Mouse (Mus musculus): ENCODE results near the gene Fgfr2. TPM values are rescaled to one million over a fixed set of nuclear protein-coding genes. Genes with fewer than 3 reads are reported as not detected.

Gene Fgfr2
- polyA plus RNA-seq, 1 experiment, result 12.0 TPM

- Histone ChIP-seq H3K4me3 (ENCODE audit: insufficient read depth, low read depth, low read length) (no peak overlapping the region), H3K27ac (replicated peaks; ENCODE audit: low read depth, low read length) (no peak overlapping the region), H3K4me1 (ENCODE audit: control insufficient read depth, insufficient read depth, insufficient read length, low read length) (no peaks in the 10 kb centered on the region)
Measured at GRCm38 (mm10) chr7:131608049-131608448, 1515.1 kb downstream of the Fgfr2 start.

GRCm38 (mm10) chr7:131605481-131605880 lies 1517.7 kb downstream of the Fgfr2 start:
- Histone ChIP-seq H3K4me3 (ENCODE audit: insufficient read depth, low read depth, low read length) (no peak overlapping the region), H3K4me1 (ENCODE audit: control insufficient read depth, insufficient read depth, insufficient read length, low read length) (no peaks in the 10 kb centered on the region), H3K27ac (replicated peaks; ENCODE audit: low read depth, low read length) (no peak overlapping the region)

- Histone ChIP-seq H3K4me3 (ENCODE audit: insufficient read depth, low read depth, low read length) (no peak overlapping the region), H3K4me1 (ENCODE audit: control insufficient read depth, insufficient read depth, insufficient read length, low read length) (no peaks in the 10 kb centered on the region), H3K27ac (replicated peaks; ENCODE audit: low read depth, low read length) (no peak overlapping the region)
Measured at GRCm38 (mm10) chr7:131604946-131605345, 1518.2 kb downstream of the Fgfr2 start.

GRCm38 (mm10) chr7:131603186-131603585 lies 1520.0 kb downstream of the Fgfr2 start:
- no peaks in the 10 kb centered on the region for H3K4me1 ChIP-seq (ENCODE audit: control insufficient read depth, insufficient read depth, insufficient read length, low read length)
- H3K27ac ChIP-seq (replicated peaks; ENCODE audit: low read depth, low read length), result no peak overlapping the region
- no peak overlapping the region for H3K4me3 ChIP-seq (ENCODE audit: insufficient read depth, low read depth, low read length)

GRCm38 (mm10) chr7:131602106-131602505 lies 1521.0 kb downstream of the Fgfr2 start:
- no peak overlapping the region for H3K4me3 ChIP-seq (ENCODE audit: insufficient read depth, low read depth, low read length)
- no peak overlapping the region for H3K27ac ChIP-seq (replicated peaks; ENCODE audit: low read depth, low read length)
- no peaks in the 10 kb centered on the region for H3K4me1 ChIP-seq (ENCODE audit: control insufficient read depth, insufficient read depth, insufficient read length, low read length)

- H3K4me1 ChIP-seq (ENCODE audit: control insufficient read depth, insufficient read depth, insufficient read length, low read length), result no peaks in the 10 kb centered on the region
- no peak overlapping the region for H3K4me3 ChIP-seq (ENCODE audit: insufficient read depth, low read depth, low read length)
- no peak overlapping the region for H3K27ac ChIP-seq (replicated peaks; ENCODE audit: low read depth, low read length)
Measured at GRCm38 (mm10) chr7:131598483-131598824, 1524.7 kb downstream of the Fgfr2 start.

GRCm38 (mm10) chr7:131597779-131598482 lies 1525.2 kb downstream of the Fgfr2 start:
- H3K27ac ChIP-seq (replicated peaks; ENCODE audit: low read depth, low read length), result no peak overlapping the region
- no peak overlapping the region for H3K4me3 ChIP-seq (ENCODE audit: insufficient read depth, low read depth, low read length)
- no peaks in the 10 kb centered on the region for H3K4me1 ChIP-seq (ENCODE audit: control insufficient read depth, insufficient read depth, insufficient read length, low read length)

GRCm38 (mm10) chr7:131585551-131585950 lies 1537.6 kb downstream of the Fgfr2 start:
- Histone ChIP-seq H3K27ac (replicated peaks; ENCODE audit: low read depth, low read length) (no peak overlapping the region), H3K4me1 (ENCODE audit: control insufficient read depth, insufficient read depth, insufficient read length, low read length) (no peaks in the 10 kb centered on the region)

GRCm38 (mm10) chr7:131582178-131582577 lies 1541.0 kb downstream of the Fgfr2 start:
- H3K27ac ChIP-seq (replicated peaks; ENCODE audit: low read depth, low read length), result no peak overlapping the region
- H3K4me1 ChIP-seq (ENCODE audit: control insufficient read depth, insufficient read depth, insufficient read length, low read length), result no peaks in the 10 kb centered on the region
- H3K4me3 ChIP-seq (ENCODE audit: insufficient read depth, low read depth, low read length), result no peak overlapping the region

More at GRCm38 (mm10) chr7:131585551-131585950, 1537.6 kb downstream of the Fgfr2 start:
- no peak overlapping the region for H3K4me3 ChIP-seq (ENCODE audit: insufficient read depth, low read depth, low read length)

- no peaks in the 10 kb centered on the region for H3K4me1 ChIP-seq (ENCODE audit: control insufficient read depth, insufficient read depth, insufficient read length, low read length)
- no peak overlapping the region for H3K27ac ChIP-seq (replicated peaks; ENCODE audit: low read depth, low read length)
- no peak overlapping the region for H3K4me3 ChIP-seq (ENCODE audit: insufficient read depth, low read depth, low read length)
Measured at GRCm38 (mm10) chr7:131575246-131575645, 1547.9 kb downstream of the Fgfr2 start.

GRCm38 (mm10) chr7:131560697-131561042 lies 1562.5 kb downstream of the Fgfr2 start:
- H3K4me3 ChIP-seq (ENCODE audit: insufficient read depth, low read depth, low read length), result peak overlapping the region; percentile 86
- peak overlapping the region; percentile 60 for H3K27ac ChIP-seq (replicated peaks; ENCODE audit: low read depth, low read length)

GRCm38 (mm10) chr7:131559986-131560696 lies 1563.0 kb downstream of the Fgfr2 start, which contains the start of gene Bub3:
TSS of gene Bub3 (plus strand) at chr7:131560222.
- peak within 1 kb of the TSS; percentile 86 for H3K27ac ChIP-seq (replicated peaks; ENCODE audit: low read depth, low read length)
- peaks cover 3% of the 10 kb centered on the region; the same call in 1 of the 2 replicates for H3K4me1 ChIP-seq (ENCODE audit: control insufficient read depth, insufficient read depth, insufficient read length, low read length)

More at GRCm38 (mm10) chr7:131560697-131561042, 1562.5 kb downstream of the Fgfr2 start:
- H3K4me1 ChIP-seq (ENCODE audit: control insufficient read depth, insufficient read depth, insufficient read length, low read length), result no peaks in the 10 kb centered on the region; the same call in 1 of the 2 replicates

GRCm38 (mm10) chr7:131557751-131558150 lies 1565.4 kb downstream of the Fgfr2 start:
- Histone ChIP-seq H3K4me3 (ENCODE audit: insufficient read depth, low read depth, low read length) (no peak overlapping the region), H3K4me1 (ENCODE audit: control insufficient read depth, insufficient read depth, insufficient read length, low read length) (peaks cover 3% of the 10 kb centered on the region; the same call in 1 of the 2 replicates), H3K27ac (replicated peaks; ENCODE audit: low read depth, low read length) (no peak overlapping the region)

More at GRCm38 (mm10) chr7:131559986-131560696, 1563.0 kb downstream of the Fgfr2 start, which contains the start of gene Bub3:
- H3K4me3 ChIP-seq (ENCODE audit: insufficient read depth, low read depth, low read length), result peak within 1 kb of the TSS; percentile 86

GRCm38 (mm10) chr7:131556541-131557271 lies 1566.4 kb downstream of the Fgfr2 start:
- no peak overlapping the region for H3K27ac ChIP-seq (replicated peaks; ENCODE audit: low read depth, low read length)
- H3K4me1 ChIP-seq (ENCODE audit: control insufficient read depth, insufficient read depth, insufficient read length, low read length), result peaks cover 3% of the 10 kb centered on the region; the same call in 1 of the 2 replicates
- H3K4me3 ChIP-seq (ENCODE audit: insufficient read depth, low read depth, low read length), result 0 out of 2 replicates have a peak overlapping the region, but pooled peaks have one; percentile 2

GRCm38 (mm10) chr7:131556116-131556515 lies 1567.0 kb downstream of the Fgfr2 start:
- Histone ChIP-seq H3K4me1 (ENCODE audit: control insufficient read depth, insufficient read depth, insufficient read length, low read length) (peaks cover 3% of the 10 kb centered on the region; the same call in 1 of the 2 replicates), H3K4me3 (ENCODE audit: insufficient read depth, low read depth, low read length) (peak overlapping the region; percentile 36; the same call in 1 of the 2 replicates), H3K27ac (replicated peaks; ENCODE audit: low read depth, low read length) (no peak overlapping the region)
